Mouse (Mus musculus) layer of hippocampus, adult 6 months (tissue): ENCODE measurements around the gene Armc6. TPM values are rescaled to one million over a fixed set of nuclear protein-coding genes. Genes with fewer than 3 reads are reported as not detected.

Experiments used
- long read RNA-seq, 2 experiments: library from polyadenylated mRNA; unstranded; transcript quantifications; one replicate each; pipeline ENCODE4 v2.0.0; 2019 to 2020
- polyA plus RNA-seq: library from polyadenylated mRNA; unstranded; fragments of <200 nt; fragmentation: Nextera tagmentation; gene quantifications from 2 replicates; pipeline ENCODE4 v1.2.3, GENCODE M21; 2021

Armc6 gene
- 32.8 and 33.6 TPM in 2 replicates for polyA plus RNA-seq
- long read RNA-seq, experiment 1, transcript Armc6-201 (8 exons, 2,263 nt): major isoform, 27 of 69 reads
- long read RNA-seq, experiment 1, partial matches to known transcripts: 23 of 69 reads
- long read RNA-seq, experiment 1, other reads (novel, unspliced or antisense): 16 of 69 reads
- long read RNA-seq, experiment 2, transcript Armc6-201 (8 exons, 2,263 nt): major isoform, 81 of 166 reads
- long read RNA-seq, experiment 2, partial matches to known transcripts: 40 of 166 reads
- long read RNA-seq, experiment 2, other reads (novel, unspliced or antisense): 44 of 166 reads

DNA sequence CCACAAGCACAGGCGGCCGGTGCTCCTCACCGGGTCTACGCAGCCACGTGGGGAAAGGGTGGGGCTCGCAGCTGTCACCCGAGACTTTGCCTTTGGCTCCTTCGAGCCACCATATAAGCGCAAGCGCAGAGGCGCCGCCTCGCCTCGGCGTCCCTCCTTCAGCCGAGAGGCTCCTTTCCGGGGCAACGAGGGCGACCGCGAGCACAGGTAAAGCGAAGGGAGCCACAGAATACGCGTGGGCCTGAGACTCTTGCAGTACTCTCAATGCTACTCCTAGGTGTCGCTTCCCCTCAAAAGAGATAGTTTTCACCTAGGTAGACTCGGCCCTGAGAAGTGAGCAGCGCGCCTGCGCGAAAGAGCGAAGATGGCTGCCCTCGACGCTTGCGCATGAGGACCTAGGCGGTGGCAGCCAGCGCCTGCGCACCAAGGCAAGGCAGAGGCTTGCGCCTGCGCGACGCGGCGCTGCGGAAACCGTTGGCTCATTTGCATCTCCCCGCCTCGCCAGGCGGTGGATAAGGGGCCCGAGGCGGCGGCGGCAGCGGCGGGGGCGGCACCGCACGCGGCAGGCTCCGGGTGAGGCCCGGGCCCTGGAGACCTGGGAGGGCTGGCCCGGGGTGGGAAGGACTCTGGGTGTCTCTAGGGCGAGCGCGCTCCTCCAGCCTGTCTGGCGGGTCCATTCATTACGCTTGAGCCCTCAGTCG lies at the start of gene Armc6, which contains the start of gene Sugp2:
Gene Armc6 (minus strand): TSS at position 387 of the 701 bp plus-strand sequence.
Gene Sugp2 (plus strand): TSS at position 147 of the 701 bp plus-strand sequence.

DNA sequence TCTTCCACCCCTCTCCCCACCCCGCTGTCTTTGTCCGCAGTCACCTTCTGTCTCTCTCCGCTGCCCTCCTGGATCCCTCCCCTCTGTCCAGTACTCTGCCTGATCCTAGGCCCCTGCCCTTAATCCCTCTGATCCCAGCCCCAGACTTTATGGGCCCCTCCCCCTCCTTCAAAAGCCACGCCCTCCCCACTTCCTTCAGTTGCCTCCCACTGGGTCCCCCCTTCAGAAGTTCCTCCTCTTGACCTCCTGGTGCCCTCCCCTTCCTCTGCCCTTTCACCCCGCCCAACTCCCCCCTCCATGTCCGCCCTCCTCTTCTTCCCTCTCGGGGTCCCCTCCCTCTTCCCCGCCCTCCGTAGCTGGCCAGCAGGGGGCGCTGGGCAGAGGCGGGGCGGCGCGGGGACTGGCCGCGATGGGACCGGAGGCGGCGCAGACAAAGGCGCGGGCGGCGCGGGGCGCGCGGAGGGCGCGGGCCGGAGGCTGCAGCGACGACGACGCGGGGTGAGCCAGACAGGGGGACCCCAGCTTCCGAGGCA lies 48.4 kb upstream of the Armc6 start, which contains the start of gene Homer3:
Gene Homer3 (plus strand): TSS at position 225 of the 533 bp plus-strand sequence.

GRCm38 (mm10) chr8:70212112-70213055 lies 21.9 kb downstream of the Armc6 start, which contains the start of gene Slc25a42:
TSS of gene Slc25a42 (minus strand) at chr8:70212305.

DNA sequence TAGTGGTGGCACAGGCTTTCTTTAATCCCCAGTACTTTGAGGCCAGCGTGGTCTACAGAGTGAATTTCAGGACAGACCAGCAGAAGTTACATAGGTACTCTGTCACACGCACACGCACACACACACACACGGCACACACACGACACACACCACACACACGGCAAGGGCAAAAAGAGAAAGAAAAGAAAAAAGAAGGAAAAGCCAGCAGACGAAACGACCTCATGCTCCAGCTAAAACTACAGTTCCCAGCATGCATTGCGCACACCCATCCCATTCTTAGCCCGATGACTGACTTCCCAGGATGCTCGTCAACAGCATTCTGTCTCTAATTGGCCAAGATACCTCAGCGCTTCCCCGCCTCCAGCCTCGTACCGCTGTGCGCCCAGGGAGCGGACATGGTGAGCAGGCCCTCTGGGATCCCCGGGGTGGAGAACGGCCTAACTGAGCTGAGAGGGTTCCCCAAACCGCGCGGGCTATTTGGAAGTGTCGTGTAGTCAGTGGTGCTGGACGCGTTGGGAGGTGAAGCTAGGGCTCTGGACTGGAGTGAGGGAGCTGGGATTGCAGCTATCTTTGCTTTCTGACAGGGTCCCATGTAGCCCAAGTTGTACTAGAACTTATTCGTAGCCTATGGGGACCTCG lies 62.1 kb downstream of the Armc6 start, which contains the start of gene Tmem161a:
Gene Tmem161a (plus strand): TSS at position 314 of the 639 bp plus-strand sequence.

Other genes with a start within 250 kb of the Armc6 start
- 7.5 and 9.1 TPM in 2 replicates for gene Gatad2a, start 238.1 kb downstream of the Armc6 start, polyA plus RNA-seq
- gene Mau2, start 191.7 kb downstream of the Armc6 start, polyA plus RNA-seq: 24.0 and 25.3 TPM in 2 replicates
- gene Sugp1, start 191.7 kb downstream of the Armc6 start, polyA plus RNA-seq: 30.2 and 31.7 TPM in 2 replicates
- gene Tm6sf2, start 161.5 kb downstream of the Armc6 start, polyA plus RNA-seq: 0.40 and 0.64 TPM in 2 replicates
- 51.3 and 58.1 TPM in 2 replicates for gene Hapln4, start 151.0 kb downstream of the Armc6 start, polyA plus RNA-seq
- gene Ncan, start 113.6 kb downstream of the Armc6 start, polyA plus RNA-seq: 121 and 139 TPM in 2 replicates
- gene Nr2c2ap, start 103.1 kb downstream of the Armc6 start, polyA plus RNA-seq: 40.4 and 41.6 TPM in 2 replicates
- gene Rfxank, start 95.3 kb downstream of the Armc6 start, polyA plus RNA-seq: 13.6 and 15.3 TPM in 2 replicates
- gene Borcs8, start 95.0 kb downstream of the Armc6 start, polyA plus RNA-seq: 101 and 107 TPM in 2 replicates
- gene Mef2b, start 94.8 kb downstream of the Armc6 start, polyA plus RNA-seq: 0.30 and 0.31 TPM in 2 replicates
- gene Tmem161a, start 62.1 kb downstream of the Armc6 start, polyA plus RNA-seq: 27.1 and 27.6 TPM in 2 replicates
- gene Slc25a42, start 22.2 kb downstream of the Armc6 start, polyA plus RNA-seq: 11.8 and 13.3 TPM in 2 replicates
- 28.9 and 29.7 TPM in 2 replicates for gene Sugp2, start 240 bp downstream of the Armc6 start, polyA plus RNA-seq
- gene Homer3, start 48.4 kb upstream of the Armc6 start, polyA plus RNA-seq: 20.5 and 21.9 TPM in 2 replicates
- gene Ddx49, start 68.0 kb upstream of the Armc6 start, polyA plus RNA-seq: 20.1 and 21.0 TPM in 2 replicates
- gene Cope, start 68.1 kb upstream of the Armc6 start, polyA plus RNA-seq: 343 and 361 TPM in 2 replicates
- 110 and 121 TPM in 2 replicates for gene Cers1, start 81.3 kb upstream of the Armc6 start, polyA plus RNA-seq
- gene Gdf1, start 95.4 kb upstream of the Armc6 start, polyA plus RNA-seq: 10.7 and 14.1 TPM in 2 replicates
- 3.2 and 4.4 TPM in 2 replicates for gene Upf1, start 118.8 kb upstream of the Armc6 start, polyA plus RNA-seq
- gene Comp, start 139.1 kb upstream of the Armc6 start, polyA plus RNA-seq: 0.44 TPM in 1 of 2 replicates, not detected in the other
- gene Crtc1, start 205.1 kb upstream of the Armc6 start, polyA plus RNA-seq: 113 and 155 TPM in 2 replicates
- 38.9 and 40.2 TPM in 2 replicates for gene Klhl26, start 242.5 kb upstream of the Armc6 start, polyA plus RNA-seq